In the genomic region with DNA sequence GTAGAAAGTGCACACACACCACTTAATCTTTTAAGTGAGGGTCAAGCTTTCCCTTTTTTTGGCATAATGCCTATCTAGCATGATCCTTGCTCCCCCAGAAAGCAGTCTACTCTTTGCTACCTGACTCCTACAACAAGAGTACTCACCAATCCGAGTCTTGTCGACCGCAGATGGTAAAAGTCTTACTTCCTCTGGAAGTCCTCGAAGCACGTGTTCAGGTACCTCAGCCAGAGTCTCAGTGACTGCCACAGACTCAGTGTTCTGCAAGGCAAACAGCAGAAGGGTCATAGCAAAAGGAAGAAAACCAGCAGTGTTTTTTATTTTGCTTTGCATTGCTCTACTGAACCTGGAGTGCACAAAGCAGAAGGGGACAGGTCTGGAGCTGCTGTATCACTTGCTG, we compare ENCODE assay signal across 23 mouse cellular contexts. TPM values are rescaled to one million over a fixed set of nuclear protein-coding genes. Genes with fewer than 3 reads are reported as not detected.
DNase-seq lines count a peak whose midpoint lies in the region; ATAC-seq and TF ChIP-seq lines count a peak whose summit lies in the region.
"Had no signal": no experiment of that assay in that cellular context is flagged by ENCODE, and none has a peak within 500 bp of the region (broad histone marks: within the 10 kb centered on the region; RNA-seq: fewer than 3 reads in every experiment).

No protein-coding gene starts in this region.

- H3K27ac ChIP-seq in spleen, adult 2 months (ENCODE audit: insufficient read depth, low read length): peak overlapping the region; percentile 64; the same call in 1 of the 2 replicates
- peak overlapping the region; percentile 33 for H3K27ac ChIP-seq in CH12.LX (ENCODE audit: insufficient read depth, low read depth)
- no peak overlapping the region for H3K27ac ChIP-seq in midbrain, embryonic 11.5 days (ENCODE audit: low read depth, low read length)
- no peak overlapping the region for H3K27ac ChIP-seq in kidney, embryonic 14.5 days (ENCODE audit: low read depth, low read length)
- H3K27ac ChIP-seq: embryonic facial prominence, embryonic 13.5 days; forebrain, embryonic 13.5 days; gastrocnemius, adult 2 months; heart, embryonic 15.5 days; hindbrain, embryonic 10.5 days; hindbrain, embryonic 14.5 days had no signal

- no peak overlapping the region; the same call in 1 of the 2 replicates for H3K9ac ChIP-seq in CH12.LX (ENCODE audit: insufficient read depth, low read depth)
- no peak overlapping the region for H3K9ac ChIP-seq in midbrain, embryonic 11.5 days (ENCODE audit: low read length)
- no peak overlapping the region for H3K9ac ChIP-seq in kidney, embryonic 14.5 days (ENCODE audit: low read depth, low read length)
- H3K9ac ChIP-seq: embryonic facial prominence, embryonic 13.5 days; forebrain, embryonic 13.5 days; forebrain, postnatal 0 days; heart, embryonic 15.5 days; hindbrain, embryonic 14.5 days had no signal

- peaks cover 5% of the 10 kb centered on the region for H3K4me1 ChIP-seq in spleen, adult 2 months (ENCODE audit: control insufficient read depth, insufficient read depth, insufficient read length)
- peaks cover 11 to 41% of the 10 kb centered on the region in 2 experiments for H3K4me1 ChIP-seq in CH12.LX (ENCODE audit: control insufficient read depth in 1 of 2, insufficient read depth in 2 of 2)
- no peaks in the 10 kb centered on the region for H3K4me1 ChIP-seq in midbrain, embryonic 11.5 days (ENCODE audit: control insufficient read depth, insufficient read depth, low read length)
- no peaks in the 10 kb centered on the region for H3K4me1 ChIP-seq in kidney, embryonic 14.5 days (ENCODE audit: control insufficient read depth, insufficient read depth, low read length)
- H3K4me1 ChIP-seq: embryonic facial prominence, embryonic 13.5 days; forebrain, embryonic 13.5 days; heart, embryonic 15.5 days; hindbrain, embryonic 10.5 days had no signal

- DNase-seq in spleen, adult 2 months (ENCODE audit: low read depth in 1 of 2, low spot score in 2 of 2): peak; percentile 8 to 30
- DNase-seq in spleen, postnatal 4 days (ENCODE audit: low spot score in 2 of 2): no peak
- no peak for DNase-seq in CH12.LX (ENCODE audit: extremely low read depth)
- DNase-seq in midbrain, embryonic 11.5 days (ENCODE audit: low spot score, missing footprints): no peak
- DNase-seq in cerebellum, adult 8-10 months: no peak
- DNase-seq: adrenal gland, postnatal 14 days; cerebellum, adult 11-12 months; cerebellum, adult 9-11 months; cerebellum, postnatal 36 days; forebrain, postnatal 0 days; gastrocnemius, adult 2 months; gastrocnemius, postnatal 25 days; heart, adult 18-20 months; heart, postnatal 14 days had no signal

- no peak for TF ChIP-seq CTCF in spleen, adult 2 months (IDR thresholded peaks at IDR 0.05; ENCODE audit: extremely low read depth, insufficient read depth, insufficient read length, insufficient replicate concordance)
- TF ChIP-seq CTCF in CH12.LX (conservative IDR thresholded peaks at IDR 0.05 in 1 of 2, IDR thresholded peaks at IDR 0.05 in 1 of 2; ENCODE audit: low read depth in 2 of 2, low read length in 2 of 2): no peak

- no peak overlapping the region for H3K4me3 ChIP-seq in spleen, adult 2 months (ENCODE audit: extremely low read depth, insufficient read depth, insufficient read length)
- no peak overlapping the region for H3K4me3 ChIP-seq in CH12.LX (replicated peaks in 1 of 3; ENCODE audit: low read depth in 2 of 3, low read length in 2 of 3, poor library complexity in 1 of 3)
- H3K4me3 ChIP-seq in midbrain, embryonic 11.5 days (ENCODE audit: low read depth, low read length): no peak overlapping the region
- no peak overlapping the region for H3K4me3 ChIP-seq in kidney, embryonic 14.5 days (ENCODE audit: low read length)
- H3K4me3 ChIP-seq: embryonic facial prominence, embryonic 13.5 days; forebrain, embryonic 13.5 days; gastrocnemius, adult 2 months; heart, embryonic 15.5 days; hindbrain, embryonic 10.5 days had no signal

- no peak; the same call in 1 of the 2 replicates for TF ChIP-seq RAD21 in CH12.LX (IDR thresholded peaks at IDR 0.05; ENCODE audit: low read depth, low read length)

- H3K36me3 ChIP-seq in spleen, adult 2 months (ENCODE audit: control insufficient read depth, insufficient read depth, low read length): peaks cover 4% of the 10 kb centered on the region
- peaks cover 15 to 46% of the 10 kb centered on the region in 2 experiments for H3K36me3 ChIP-seq in CH12.LX (replicated peaks in 1 of 2; ENCODE audit: control insufficient read depth in 1 of 2, insufficient read depth in 1 of 2, low read length in 1 of 2)
- H3K36me3 ChIP-seq in midbrain, embryonic 11.5 days (ENCODE audit: control insufficient read depth, insufficient read depth, low read length): no peaks in the 10 kb centered on the region
- H3K36me3 ChIP-seq in kidney, embryonic 14.5 days (ENCODE audit: control insufficient read depth, insufficient read depth, low read length): peaks cover 14% of the 10 kb centered on the region; the same call in 1 of the 2 replicates

- peak overlapping the region; percentile 17 for H3K4me2 ChIP-seq in CH12.LX (ENCODE audit: insufficient read depth, low read depth, poor library complexity, severe bottlenecking)
- no peak overlapping the region for H3K4me2 ChIP-seq in midbrain, embryonic 11.5 days
- no peak overlapping the region for H3K4me2 ChIP-seq in kidney, embryonic 14.5 days (replicated peaks; ENCODE audit: low read depth, low read length)
- H3K4me2 ChIP-seq: embryonic facial prominence, embryonic 13.5 days; forebrain, embryonic 13.5 days; heart, embryonic 11.5 days; heart, embryonic 15.5 days; hindbrain, embryonic 14.5 days had no signal

- dilution Hi-C loops in CH12.LX (cut with MboI; ENCODE audit: extremely low pct_ligation_motif_present, extremely low pct_unique_long_range_greater_than_20kb, low sequenced_read_pairs): no loop called here

- TF ChIP-seq POLR2A in spleen, adult 2 months (IDR thresholded peaks at IDR 0.05; ENCODE audit: low read depth, low read length): no peak
- TF ChIP-seq POLR2A in CH12.LX (IDR thresholded peaks at IDR 0.05; ENCODE audit: low read depth, low read length): no peak

- peak; percentile 40; the same call in 1 of the 2 replicates for TF ChIP-seq EP300 in CH12.LX (IDR thresholded peaks at IDR 0.05; ENCODE audit: low read length)

- in situ Hi-C loops in CH12.LX (cut with MboI; ENCODE audit: low pct_ligation_motif_present, low pct_unique_long_range_greater_than_20kb, low sequenced_read_pairs): no loop called here

- H3K79me2 ChIP-seq in CH12.LX (replicated peaks; ENCODE audit: control insufficient read depth, extremely low read depth, insufficient read depth, poor library complexity, severe bottlenecking): peaks cover 25% of the 10 kb centered on the region

- 36% methylated on average over 5 of the region's 5 CpGs for WGBS in spleen, adult 2 months
- 91% methylated on average over 5 of the region's 5 CpGs for WGBS in midbrain, embryonic 11.5 days
- 94% methylated on average over 5 of the region's 5 CpGs for WGBS in kidney, embryonic 14.5 days

- H3K9me3 ChIP-seq in CH12.LX (replicated peaks; ENCODE audit: low read length): no peaks in the 10 kb centered on the region
- H3K9me3 ChIP-seq in midbrain, embryonic 11.5 days (ENCODE audit: control insufficient read depth, low read length): no peaks in the 10 kb centered on the region
- no peaks in the 10 kb centered on the region for H3K9me3 ChIP-seq in kidney, embryonic 14.5 days (ENCODE audit: control insufficient read depth, low read length)
- H3K9me3 ChIP-seq: embryonic facial prominence, embryonic 13.5 days; forebrain, embryonic 13.5 days; heart, embryonic 15.5 days; hindbrain, embryonic 10.5 days had no signal

- ATAC-seq in megakaryocyte progenitor cell, adult 5-6 weeks (replicated peaks; ENCODE audit: poor library complexity): peak; percentile 34; the same call in 1 of the 2 replicates
- no peak for ATAC-seq in midbrain, embryonic 11.5 days (ENCODE audit: low FRiP score)
- ATAC-seq in kidney, embryonic 14.5 days (ENCODE audit: low FRiP score, low TSS enrichment): no peak
- ATAC-seq: CD4-positive, CD25-positive, alpha-beta regulatory T cell, adult 4 months; forebrain, embryonic 13.5 days; forebrain, postnatal 0 days had no signal

- H3K27me3 ChIP-seq in spleen, adult 2 months (ENCODE audit: control insufficient read depth, insufficient read depth, low read length): no peaks in the 10 kb centered on the region
- H3K27me3 ChIP-seq in CH12.LX (replicated peaks): no peaks in the 10 kb centered on the region
- no peaks in the 10 kb centered on the region for H3K27me3 ChIP-seq in midbrain, embryonic 11.5 days (ENCODE audit: control insufficient read depth, insufficient read depth, low read length)
- H3K27me3 ChIP-seq in kidney, embryonic 14.5 days (ENCODE audit: control insufficient read depth, insufficient read depth, low read length): no peaks in the 10 kb centered on the region
- H3K27me3 ChIP-seq: embryonic facial prominence, embryonic 13.5 days; forebrain, embryonic 13.5 days; heart, embryonic 15.5 days had no signal

TF ChIP-seq in CH12.LX, 34 proteins besides CTCF, POLR2A, EP300 and RAD21 (continues in another document):
- TF ChIP-seq IRF4 (IDR thresholded peaks at IDR 0.05; ENCODE audit: low read depth, low read length): 0 out of 2 replicates have a peak, but pooled peaks have one; percentile 51
- TF ChIP-seq ZKSCAN1 (IDR thresholded peaks at IDR 0.05; ENCODE audit: borderline replicate concordance, low read depth, low read length): no peak
- no peak for TF ChIP-seq ZNF384 (IDR thresholded peaks at IDR 0.05; ENCODE audit: low read depth, low read length)
- TF ChIP-seq ZMIZ1 (IDR thresholded peaks at IDR 0.05; ENCODE audit: low read depth, low read length): no peak
- TF ChIP-seq CHD2 (IDR thresholded peaks at IDR 0.05; ENCODE audit: low read length): no peak
- TF ChIP-seq NELFE (IDR thresholded peaks at IDR 0.05; ENCODE audit: low read depth, low read length): 0 out of 2 replicates have a peak, but pooled peaks have one; percentile 22
- no peak for TF ChIP-seq JUN (IDR thresholded peaks at IDR 0.05; ENCODE audit: insufficient read depth, low read depth, low read length)
- TF ChIP-seq MXI1 (IDR thresholded peaks at IDR 0.05; ENCODE audit: low read depth, low read length): peak; percentile 90
- TF ChIP-seq UBTF (IDR thresholded peaks at IDR 0.05; ENCODE audit: low read depth, low read length): no peak
- TF ChIP-seq HCFC1 (IDR thresholded peaks at IDR 0.05; ENCODE audit: low read depth, low read length): no peak
- peak; percentile 80 for TF ChIP-seq BHLHE40 (IDR thresholded peaks at IDR 0.05; ENCODE audit: low read depth, low read length)
- no peak for TF ChIP-seq PAX5 (IDR thresholded peaks at IDR 0.05; ENCODE audit: low read length)

RNA-seq across cellular contexts. Expression of a gene that starts 32.1 kb away (rescaled TPM):
- 13.5 and 14.4 TPM in 2 replicates for polyA plus RNA-seq in spleen, adult 2 months (2012; rRNA removed)
- total RNA-seq in CH12.LX (2012; rRNA removed): 7.1 and 7.2 TPM in 2 replicates
- total RNA-seq in CH12.LX (2014; rRNA removed): 2.9 and 3.8 TPM in 2 replicates
- polyA plus RNA-seq in CH12.LX (2012; ENCODE audit: insufficient read length, low read depth): 13.4 and 16.1 TPM in 2 replicates
- total RNA-seq in megakaryocyte progenitor cell, adult 5-6 weeks (2015): 16.1 and 16.5 TPM in 2 replicates
- total RNA-seq in megakaryocyte progenitor cell, adult 5-6 weeks (2017): 9.5 and 12.5 TPM in 2 replicates
- 14.2 and 14.7 TPM in 2 replicates for polyA plus RNA-seq in midbrain, embryonic 11.5 days (2014; fragmentation: Nextera tagmentation; extraction: Ambion mirVana)
- 11.0 and 15.8 TPM in 2 replicates for polyA plus RNA-seq in kidney, embryonic 14.5 days (2014; fragmentation: Nextera tagmentation; extraction: Ambion mirVana)

Comparison
In these comparisons a context has a peak if more than half of its experiments do, and no peak if none do; other contexts are left out.
1. DNase-seq: peak in spleen, adult 2 months (2 of 2); none in spleen, postnatal 4 days (0 of 2), CH12.LX (single experiment), midbrain, embryonic 11.5 days (single experiment) and cerebellum, adult 8-10 months (single experiment).
2. H3K27ac ChIP-seq: peak in spleen, adult 2 months (single experiment) and CH12.LX (single experiment); none in midbrain, embryonic 11.5 days (single experiment) and kidney, embryonic 14.5 days (single experiment).